Mouse (Mus musculus) NIH3T3 (cell line): ENCODE measurements around the gene BC003965.

Experiments
- DNase-seq: peaks from one replicate; pipeline ENCODE4 v3.0.0-alpha.2; 2012; ENCODE audit warnings: low read depth

Gene BC003965

GRCm38 (mm10) chr17:25184129-25184691 is at the start of gene BC003965:
TSS of gene BC003965 (plus strand) at chr17:25184554.
- peak; percentile 99 for DNase-seq

- no peak for DNase-seq
These were observed 48.7 kb upstream of the BC003965 start for GRCm38 (mm10) chr17:25135622-25136021.

- DNase-seq: no peak
These were observed 45.6 kb upstream of the BC003965 start for GRCm38 (mm10) chr17:25138803-25139202.

- peak; percentile 62 for DNase-seq
These were observed 44.4 kb upstream of the BC003965 start for GRCm38 (mm10) chr17:25139960-25140359.

- DNase-seq: no peak
These were observed 22.2 kb upstream of the BC003965 start, which contains the start of gene Ccdc154 for GRCm38 (mm10) chr17:25162161-25162560. TSS of gene Ccdc154 (plus strand) at chr17:25162461.

- DNase-seq: no peak
These were observed 21.0 kb upstream of the BC003965 start for GRCm38 (mm10) chr17:25163387-25163786.

GRCm38 (mm10) chr17:25164770-25165169 is 19.6 kb upstream of the BC003965 start:
- no peak for DNase-seq

GRCm38 (mm10) chr17:25165970-25166671 is 18.2 kb upstream of the BC003965 start:
- peak; percentile 16 for DNase-seq

- no peak for DNase-seq
These were observed 14.6 kb upstream of the BC003965 start for GRCm38 (mm10) chr17:25169706-25170105.

GRCm38 (mm10) chr17:25172558-25172957 is 11.8 kb upstream of the BC003965 start:
- DNase-seq: no peak

- DNase-seq: no peak
These were observed 8.9 kb upstream of the BC003965 start, which contains the start of gene Gm38655 for GRCm38 (mm10) chr17:25175411-25175810. TSS of gene Gm38655 (minus strand) at chr17:25175471.

GRCm38 (mm10) chr17:25183232-25183631 is 1.1 kb upstream of the BC003965 start:
- DNase-seq: peak; percentile 68

- peak; percentile 24 for DNase-seq
These were observed 607 bp downstream of the BC003965 start for GRCm38 (mm10) chr17:25184961-25185360.

- no peak for DNase-seq
These were observed 3.4 kb downstream of the BC003965 start for GRCm38 (mm10) chr17:25187784-25188149.

- DNase-seq: peak; percentile 88
These were observed 4.0 kb downstream of the BC003965 start, which contains the start of gene Unkl for GRCm38 (mm10) chr17:25188150-25189031. TSS of gene Unkl (plus strand) at chr17:25188397.

GRCm38 (mm10) chr17:25189091-25189490 is 4.7 kb downstream of the BC003965 start:
- DNase-seq: no peak

GRCm38 (mm10) chr17:25202401-25202800 is 18.0 kb downstream of the BC003965 start:
- no peak for DNase-seq

- DNase-seq: no peak
These were observed 25.7 kb downstream of the BC003965 start for GRCm38 (mm10) chr17:25210006-25210405.

GRCm38 (mm10) chr17:25210680-25211466 is 26.5 kb downstream of the BC003965 start:
- DNase-seq: no peak

GRCm38 (mm10) chr17:25211705-25212104 is 27.4 kb downstream of the BC003965 start:
- DNase-seq: peak; percentile 64

GRCm38 (mm10) chr17:25215431-25215830 is 31.1 kb downstream of the BC003965 start:
- DNase-seq: no peak

GRCm38 (mm10) chr17:25218967-25219366 is 34.6 kb downstream of the BC003965 start:
- peak; percentile 56 for DNase-seq
